Comparison of ENCODE assay signal across 10 mouse cellular contexts in genomic region chr10:23785599-23785998, GRCm38 (mm10). TPM values are rescaled to one million over a fixed set of nuclear protein-coding genes. Genes with fewer than 3 reads are reported as not detected.
DNase-seq lines count a peak whose midpoint lies in the region; ATAC-seq and TF ChIP-seq lines count a peak whose summit lies in the region.
"Not testable (repeated sequence)": the region's sequence is repeated elsewhere in the genome, so short reads cannot be mapped to it uniquely, and the experiment has no call there.
"Had no signal": no experiment of that assay in that cellular context is flagged by ENCODE, and none has a peak within 500 bp of the region (broad histone marks: within the 10 kb centered on the region; RNA-seq: fewer than 3 reads in every experiment).

No protein-coding gene starts in this region.

- 40% methylated on average over 7 of the region's 7 CpGs for WGBS in embryonic facial prominence, embryonic 12.5 days
- 46% methylated on average over 7 of the region's 7 CpGs for WGBS in forebrain, postnatal 0 days
- 51% methylated on average over 7 of the region's 7 CpGs for WGBS in hindbrain, embryonic 12.5 days
- 45% methylated on average over 7 of the region's 7 CpGs for WGBS in kidney, postnatal 0 days
- 12% methylated on average over 7 of the region's 7 CpGs for WGBS in liver, embryonic 16.5 days (ENCODE audit: insufficient replicate concordance)
- 42% methylated on average over 7 of the region's 7 CpGs for WGBS in midbrain, embryonic 15.5 days
- WGBS in stomach, postnatal 0 days = 44% methylated on average over 7 of the region's 7 CpGs

- not testable (repeated sequence) for H3K27me3 ChIP-seq in ES-Bruce4 (ENCODE audit: control insufficient read depth, insufficient read depth, low read length, poor library complexity, severe bottlenecking); embryonic facial prominence, embryonic 12.5 days; forebrain, postnatal 0 days (ENCODE audit: insufficient read depth, low read length); hindbrain, embryonic 12.5 days; kidney, postnatal 0 days (ENCODE audit: insufficient read depth, low read length); liver, embryonic 16.5 days (ENCODE audit: control insufficient read depth, insufficient read depth, low read depth, low read length); midbrain, embryonic 15.5 days (replicated peaks); stomach, postnatal 0 days (ENCODE audit: control insufficient read depth, insufficient read depth, low read length)

- peak overlapping the region; percentile 100 for H3K4me3 ChIP-seq in ES-Bruce4 (ENCODE audit: low read depth, low read length)
- H3K4me3 ChIP-seq in embryonic facial prominence, embryonic 12.5 days = peak overlapping the region; percentile 79
- peak overlapping the region; percentile 68; the same call in 1 of the 2 replicates for H3K4me3 ChIP-seq in forebrain, postnatal 0 days (ENCODE audit: low read depth, low read length)
- peak overlapping the region; percentile 74 for H3K4me3 ChIP-seq in hindbrain, embryonic 12.5 days
- H3K4me3 ChIP-seq in kidney, postnatal 0 days (replicated peaks; ENCODE audit: low read depth, low read length) = peak overlapping the region; percentile 66
- peak overlapping the region; percentile 87 for H3K4me3 ChIP-seq in liver, embryonic 16.5 days (ENCODE audit: low read depth, low read length)
- peak overlapping the region; percentile 80 for H3K4me3 ChIP-seq in midbrain, embryonic 15.5 days
- H3K4me3 ChIP-seq in stomach, postnatal 0 days (ENCODE audit: low read depth, low read length) = peak overlapping the region; percentile 68

- not testable (repeated sequence) for H3K9me3 ChIP-seq in ES-Bruce4 (replicated peaks; ENCODE audit: control insufficient read depth, insufficient read depth, low read length, poor library complexity, severe bottlenecking); embryonic facial prominence, embryonic 12.5 days; forebrain, postnatal 0 days (ENCODE audit: low read length); hindbrain, embryonic 12.5 days (replicated peaks); kidney, postnatal 0 days (replicated peaks; ENCODE audit: low read length); liver, embryonic 16.5 days (replicated peaks; ENCODE audit: control insufficient read depth, low read length); midbrain, embryonic 15.5 days; stomach, postnatal 0 days (ENCODE audit: control insufficient read depth, low read length)

- peak overlapping the region; percentile 76 for H3K4me2 ChIP-seq in embryonic facial prominence, embryonic 12.5 days (replicated peaks)
- peak overlapping the region; percentile 57 for H3K4me2 ChIP-seq in forebrain, postnatal 0 days (ENCODE audit: low read depth)
- H3K4me2 ChIP-seq in hindbrain, embryonic 12.5 days (replicated peaks) = peak overlapping the region; percentile 87
- peak overlapping the region; percentile 81 for H3K4me2 ChIP-seq in kidney, postnatal 0 days (ENCODE audit: low read length)
- peak overlapping the region; percentile 83 for H3K4me2 ChIP-seq in liver, embryonic 16.5 days (ENCODE audit: low read depth, low read length)
- peak overlapping the region; percentile 70 for H3K4me2 ChIP-seq in midbrain, embryonic 15.5 days
- peak overlapping the region; percentile 54 for H3K4me2 ChIP-seq in stomach, postnatal 0 days (replicated peaks; ENCODE audit: low read depth)

- H3K4me1 ChIP-seq in ES-Bruce4 (ENCODE audit: control insufficient read depth, insufficient read depth, low read length); stomach, postnatal 0 days (replicated peaks; ENCODE audit: control insufficient read depth, insufficient read depth): not testable (repeated sequence)
- H3K4me1 ChIP-seq in embryonic facial prominence, embryonic 12.5 days = peaks cover 19% of the 10 kb centered on the region
- peaks cover 11% of the 10 kb centered on the region for H3K4me1 ChIP-seq in forebrain, postnatal 0 days (ENCODE audit: insufficient read depth)
- peaks cover 24% of the 10 kb centered on the region for H3K4me1 ChIP-seq in hindbrain, embryonic 12.5 days
- peaks cover 15% of the 10 kb centered on the region for H3K4me1 ChIP-seq in kidney, postnatal 0 days (replicated peaks; ENCODE audit: insufficient read depth, low read length)
- H3K4me1 ChIP-seq in liver, embryonic 16.5 days (ENCODE audit: control insufficient read depth, low read depth, low read length) = peaks cover 34% of the 10 kb centered on the region
- H3K4me1 ChIP-seq in midbrain, embryonic 15.5 days = peaks cover 30% of the 10 kb centered on the region

- DNase-seq in forebrain, postnatal 0 days; kidney, postnatal 0 days (ENCODE audit: low spot score); stomach, postnatal 0 days (ENCODE audit: low spot score): not testable (repeated sequence)

- H3K9ac ChIP-seq in ES-Bruce4 (ENCODE audit: low read depth, poor library complexity, severe bottlenecking) = peak overlapping the region; percentile 94
- H3K9ac ChIP-seq in embryonic facial prominence, embryonic 12.5 days = peak overlapping the region; percentile 93
- H3K9ac ChIP-seq in forebrain, postnatal 0 days = peak overlapping the region; percentile 85; the same call in 1 of the 2 replicates
- 0 out of 2 replicates have a peak overlapping the region, but pooled peaks have one; percentile 87 for H3K9ac ChIP-seq in hindbrain, embryonic 12.5 days
- H3K9ac ChIP-seq in kidney, postnatal 0 days (ENCODE audit: low read depth, low read length) = peak overlapping the region; percentile 83
- H3K9ac ChIP-seq in liver, embryonic 16.5 days (ENCODE audit: low read depth, low read length) = peak overlapping the region; percentile 81
- peak overlapping the region; percentile 96 for H3K9ac ChIP-seq in midbrain, embryonic 15.5 days
- peak overlapping the region; percentile 77 for H3K9ac ChIP-seq in stomach, postnatal 0 days (ENCODE audit: low read length)

- not testable (repeated sequence) for TF ChIP-seq CTCF in ES-Bruce4 (IDR thresholded peaks at IDR 0.05; ENCODE audit: low read depth, low read length); forebrain, postnatal 0 days (IDR thresholded peaks at IDR 0.05; ENCODE audit: low read depth); kidney, postnatal 0 days (IDR thresholded peaks at IDR 0.05; ENCODE audit: low read depth); stomach, postnatal 0 days (IDR thresholded peaks at IDR 0.05; ENCODE audit: low read depth)

- TF ChIP-seq POLR2A in ES-Bruce4 (IDR thresholded peaks at IDR 0.05; ENCODE audit: insufficient read depth, low read length) = not testable (repeated sequence)

- peak overlapping the region; percentile 85 for H3K27ac ChIP-seq in ES-Bruce4 (ENCODE audit: insufficient read depth, low read length)
- not testable (repeated sequence) for H3K27ac ChIP-seq in embryonic facial prominence, embryonic 12.5 days; forebrain, postnatal 0 days (ENCODE audit: low read depth, low read length); hindbrain, embryonic 12.5 days; kidney, postnatal 0 days; midbrain, embryonic 15.5 days; stomach, postnatal 0 days (replicated peaks)
- peak overlapping the region; percentile 74 for H3K27ac ChIP-seq in liver, embryonic 16.5 days (ENCODE audit: low read length)

- H3K36me3 ChIP-seq in ES-Bruce4 (ENCODE audit: control insufficient read depth, insufficient read depth, low read length, poor library complexity, severe bottlenecking) = peaks cover 44% of the 10 kb centered on the region
- H3K36me3 ChIP-seq in embryonic facial prominence, embryonic 12.5 days = peaks cover 36% of the 10 kb centered on the region
- H3K36me3 ChIP-seq in forebrain, postnatal 0 days (ENCODE audit: insufficient read depth) = peaks cover 22% of the 10 kb centered on the region
- H3K36me3 ChIP-seq in hindbrain, embryonic 12.5 days = peaks cover 28% of the 10 kb centered on the region
- peaks cover 14% of the 10 kb centered on the region; the same call in 1 of the 2 replicates for H3K36me3 ChIP-seq in kidney, postnatal 0 days (ENCODE audit: insufficient read depth, low read length)
- H3K36me3 ChIP-seq in liver, embryonic 16.5 days (ENCODE audit: control insufficient read depth, insufficient read depth) = peaks cover 17% of the 10 kb centered on the region
- H3K36me3 ChIP-seq in midbrain, embryonic 15.5 days (replicated peaks) = peaks cover 34% of the 10 kb centered on the region; the same call in 1 of the 2 replicates
- not testable (repeated sequence) for H3K36me3 ChIP-seq in stomach, postnatal 0 days (ENCODE audit: control insufficient read depth, insufficient read depth, low read length)

- not testable (repeated sequence) for ATAC-seq in embryonic facial prominence, embryonic 12.5 days (ENCODE audit: insufficient number of reproducible peaks, insufficient read depth, low FRiP score, low TSS enrichment); forebrain, postnatal 0 days; hindbrain, embryonic 12.5 days (ENCODE audit: low FRiP score); kidney, postnatal 0 days (replicated peaks; ENCODE audit: low FRiP score, low read depth); liver, embryonic 16.5 days (ENCODE audit: low read depth); midbrain, embryonic 15.5 days (replicated peaks); stomach, postnatal 0 days (ENCODE audit: low FRiP score, low TSS enrichment)

- TF ChIP-seq EP300 in ES-Bruce4 (IDR thresholded peaks at IDR 0.05; ENCODE audit: insufficient read depth, low read depth, low read length); stomach, postnatal 0 days (optimal IDR thresholded peaks at IDR 0.05): not testable (repeated sequence)

RNA-seq across cellular contexts. Expression of gene Rps12, which starts 1.5 kb away (rescaled TPM):
- polyA plus RNA-seq in ES-Bruce4 (2011; ENCODE audit: insufficient read depth, insufficient read length, low read depth, missing spikeins) = 316 and 459 TPM in 2 replicates
- polyA plus RNA-seq in embryonic facial prominence, embryonic 12.5 days (2016; fragmentation: Nextera tagmentation; extraction: Ambion mirVana) = 154 and 172 TPM in 2 replicates
- total RNA-seq in forebrain, postnatal 0 days (2014; rRNA removed) = 2,036 and 2,577 TPM in 2 replicates
- polyA plus RNA-seq in forebrain, postnatal 0 days (2015; fragmentation: Nextera tagmentation; extraction: Ambion mirVana) = 134 and 170 TPM in 2 replicates
- 113 and 116 TPM in 2 replicates for polyA plus RNA-seq in hindbrain, embryonic 12.5 days (2016; fragmentation: Nextera tagmentation; extraction: Ambion mirVana)
- 225 and 241 TPM in 2 replicates for polyA plus RNA-seq in kidney, postnatal 0 days (2015; fragmentation: Nextera tagmentation; extraction: Ambion mirVana)
- 102 and 122 TPM in 2 replicates for polyA plus RNA-seq in liver, embryonic 16.5 days (2015; fragmentation: Nextera tagmentation; extraction: Ambion mirVana)
- 84.7 and 98.7 TPM in 2 replicates for polyA plus RNA-seq in midbrain, embryonic 15.5 days (2015; fragmentation: Nextera tagmentation; extraction: Ambion mirVana)
- 176 and 215 TPM in 2 replicates for polyA plus RNA-seq in stomach, postnatal 0 days (2015; fragmentation: Nextera tagmentation; extraction: Ambion mirVana)

RNA-seq across cellular contexts. Expression of gene Slc18b1, which starts 11.2 kb away (rescaled TPM):
- polyA plus RNA-seq in ES-Bruce4 (2011; ENCODE audit: insufficient read depth, insufficient read length, low read depth, missing spikeins) = 2.9 and 3.4 TPM in 2 replicates
- 22.4 and 24.2 TPM in 2 replicates for polyA plus RNA-seq in embryonic facial prominence, embryonic 12.5 days (2016; fragmentation: Nextera tagmentation; extraction: Ambion mirVana)
- 14.6 and 18.2 TPM in 2 replicates for total RNA-seq in forebrain, postnatal 0 days (2014; rRNA removed)
- polyA plus RNA-seq in forebrain, postnatal 0 days (2015; fragmentation: Nextera tagmentation; extraction: Ambion mirVana) = 13.2 and 15.0 TPM in 2 replicates
- 22.5 and 23.5 TPM in 2 replicates for polyA plus RNA-seq in hindbrain, embryonic 12.5 days (2016; fragmentation: Nextera tagmentation; extraction: Ambion mirVana)
- polyA plus RNA-seq in kidney, postnatal 0 days (2015; fragmentation: Nextera tagmentation; extraction: Ambion mirVana) = 16.0 and 20.2 TPM in 2 replicates
- polyA plus RNA-seq in liver, embryonic 16.5 days (2015; fragmentation: Nextera tagmentation; extraction: Ambion mirVana) = 1.7 and 1.9 TPM in 2 replicates
- 15.4 and 16.6 TPM in 2 replicates for polyA plus RNA-seq in midbrain, embryonic 15.5 days (2015; fragmentation: Nextera tagmentation; extraction: Ambion mirVana)
- 9.2 and 9.4 TPM in 2 replicates for polyA plus RNA-seq in stomach, postnatal 0 days (2015; fragmentation: Nextera tagmentation; extraction: Ambion mirVana)
- total RNA-seq: monocyte, adult 5-6 weeks had no signal
- polyA plus RNA-seq: CD4-positive, CD25-positive, alpha-beta regulatory T cell, adult 4 months had no signal
